Mouse (Mus musculus) kidney, adult 18-20 months (tissue): ENCODE measurements around the gene Tmem14a.
"Not testable (repeated sequence)": the region's sequence is repeated elsewhere in the genome, so short reads cannot be mapped to it uniquely, and the experiment has no call there.

Experiments used
- DNase-seq: peaks from one replicate; pipeline ENCODE4 v3.0.0; 2021

Gene Tmem14a

GRCm38 (mm10) chr1:21218489-21218919 is at the start of gene Tmem14a:
TSS of gene Tmem14a (plus strand) at chr1:21218575.
- DNase-seq: peak; percentile 90

DNA sequence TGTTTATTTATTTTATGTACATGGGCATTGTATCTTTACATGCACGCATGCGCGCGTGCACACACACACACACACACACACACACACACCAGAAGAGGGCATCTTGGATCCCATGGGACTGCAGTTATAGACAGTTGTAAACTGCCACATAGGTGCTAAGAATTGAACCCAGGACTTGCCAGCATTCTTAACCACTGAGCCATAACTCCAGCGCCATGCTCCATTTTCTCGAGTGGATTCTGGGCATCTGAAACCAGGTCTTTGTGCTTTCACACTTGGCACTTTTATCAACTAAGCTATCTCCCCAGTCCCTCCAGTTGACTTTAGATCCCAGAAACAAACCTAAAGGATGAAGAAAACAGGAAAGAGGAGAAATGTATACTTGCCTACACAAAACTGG is 33.2 kb upstream of the Tmem14a start:
- DNase-seq: no peak

DNA sequence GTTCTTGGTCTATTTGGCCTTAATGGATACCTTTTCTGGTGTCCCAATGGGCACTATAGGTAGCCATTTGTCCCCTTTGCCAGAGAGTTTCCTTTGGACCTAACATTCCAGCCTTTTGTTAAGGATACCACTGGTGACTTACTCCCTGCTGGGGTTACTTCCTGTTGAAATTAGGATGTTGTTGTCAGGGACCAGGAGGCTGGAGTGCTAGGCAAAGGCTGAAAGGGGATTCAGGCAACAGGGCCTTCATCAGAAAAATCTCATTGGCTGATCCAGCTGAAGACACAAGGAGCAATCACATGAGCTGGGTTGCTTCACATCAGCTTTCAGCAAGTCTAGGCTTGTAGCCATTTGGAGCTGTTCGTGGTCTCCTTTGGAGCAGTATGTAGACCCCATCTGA is 12.1 kb upstream of the Tmem14a start:
- no peak for DNase-seq

DNA sequence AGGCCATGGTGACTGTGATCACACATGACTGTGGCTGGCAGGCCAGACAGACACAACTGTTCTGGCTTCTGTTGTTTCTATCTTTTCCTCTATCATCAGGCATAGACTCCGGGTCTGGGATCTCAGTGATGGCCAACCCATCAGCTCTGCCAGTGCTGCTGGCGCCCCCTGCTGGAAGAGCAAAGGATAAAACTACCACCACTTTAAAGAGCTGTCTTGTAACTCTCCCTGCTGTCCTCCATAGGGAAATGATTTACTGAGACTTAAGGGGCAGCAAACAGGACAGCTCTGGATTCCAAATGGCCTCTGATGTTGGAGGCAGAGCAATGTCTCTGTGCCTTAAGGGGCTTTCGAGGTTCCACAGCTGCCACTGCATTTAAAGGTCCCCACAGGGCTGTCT is 4.8 kb upstream of the Tmem14a start:
- not testable (repeated sequence) for DNase-seq

DNA sequence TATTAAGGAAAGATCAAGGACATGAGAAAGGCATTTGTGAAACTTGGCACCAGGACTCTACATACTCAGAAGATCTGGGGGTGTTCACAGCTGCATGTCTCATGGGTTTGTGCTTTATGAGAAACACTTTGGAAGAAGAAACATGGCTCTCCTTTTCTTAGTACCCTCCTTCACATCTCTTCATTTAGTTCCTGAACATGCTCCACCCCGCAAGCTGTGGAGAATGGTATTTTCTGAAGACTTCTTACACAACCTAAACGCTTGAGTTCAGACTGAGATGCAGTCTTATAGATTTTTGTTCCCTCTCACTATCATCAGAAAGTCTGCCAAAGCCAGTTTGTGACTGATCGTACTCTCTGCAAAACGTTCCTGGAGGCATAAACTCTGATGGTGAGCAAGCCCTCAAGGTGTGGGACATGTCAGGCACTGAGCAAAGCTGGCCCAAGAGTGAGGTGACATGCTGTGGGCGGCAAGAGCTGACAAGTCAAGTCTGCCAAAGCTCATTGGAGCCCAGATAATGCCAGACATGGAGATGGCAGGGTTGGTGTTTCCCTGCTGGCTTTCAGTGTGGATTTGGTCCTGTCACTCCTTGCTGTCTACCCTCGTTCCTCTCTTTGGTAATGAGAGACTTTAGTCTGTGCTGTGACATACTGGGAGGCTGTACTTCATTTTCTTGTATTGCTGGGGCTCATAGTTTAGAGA is 4.2 kb upstream of the Tmem14a start:
- not testable (repeated sequence) for DNase-seq

DNA sequence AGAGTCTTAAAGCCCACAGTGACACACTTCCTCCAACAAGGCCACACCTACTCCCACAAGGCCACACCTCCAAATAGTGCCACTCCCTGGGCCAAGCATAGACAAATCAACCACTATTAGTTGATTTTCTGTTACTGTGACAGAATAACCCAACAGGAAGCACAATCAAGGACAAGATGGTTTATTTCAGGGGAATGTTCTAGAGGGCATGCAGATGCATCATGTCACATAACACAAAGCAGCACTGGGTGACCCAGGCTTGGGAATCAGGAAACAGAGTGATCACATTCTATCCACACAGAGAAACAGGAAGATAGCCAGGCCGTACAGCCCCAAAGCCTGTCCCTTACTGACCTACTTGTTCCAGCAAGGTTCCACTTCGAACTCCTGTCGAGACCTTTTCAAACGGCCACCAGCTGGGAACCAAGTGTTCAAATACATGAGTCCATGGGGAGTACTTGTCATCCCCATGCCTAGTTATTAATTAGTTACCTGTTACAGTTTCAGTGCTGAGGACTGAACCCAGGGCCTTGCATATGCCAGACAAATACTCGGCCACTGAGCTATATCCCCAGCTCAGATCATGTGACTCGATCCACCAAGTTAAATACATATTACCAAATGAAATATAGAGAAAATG is 9.5 kb downstream of the Tmem14a start:
- no peak for DNase-seq

GRCm38 (mm10) chr1:21228740-21229722 is 10.7 kb downstream of the Tmem14a start:
- not testable (repeated sequence) for DNase-seq

- no peak for DNase-seq
Observed at GRCm38 (mm10) chr1:21230376-21230775, 12.0 kb downstream of the Tmem14a start.

DNA sequence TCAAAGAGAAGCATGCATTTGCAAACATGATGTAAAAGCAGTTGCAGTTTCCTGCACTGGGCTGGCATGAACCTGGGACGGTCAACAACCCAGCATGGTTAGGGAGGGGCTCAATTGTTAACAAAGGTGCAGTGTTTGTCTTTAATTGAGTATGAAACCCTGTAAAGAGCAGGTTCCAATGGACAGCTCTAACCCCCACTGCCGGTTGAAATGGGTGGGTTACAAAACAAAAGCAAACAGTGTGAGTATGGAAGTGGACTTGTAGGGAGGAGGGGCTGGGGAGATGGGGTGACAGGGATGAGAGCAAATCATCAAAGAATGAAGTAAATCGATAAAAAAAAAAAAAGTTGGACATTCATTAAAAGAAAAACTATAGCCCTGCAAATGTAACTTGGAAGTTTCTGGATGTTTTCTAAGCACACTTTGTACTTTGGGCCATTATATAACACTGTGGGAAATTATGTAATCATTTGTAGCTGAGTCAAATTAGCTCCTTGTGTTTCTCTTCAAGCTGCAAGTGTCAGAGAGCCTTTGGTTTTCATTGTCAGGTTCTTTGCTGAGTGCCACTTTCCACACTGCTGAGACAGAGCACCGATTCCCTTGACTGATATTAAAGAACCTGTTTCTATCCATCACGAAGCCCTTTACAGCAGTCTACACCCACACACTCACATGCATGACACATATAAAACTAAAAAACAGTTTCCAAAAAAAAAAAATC is 13.5 kb downstream of the Tmem14a start:
- no peak for DNase-seq

DNA sequence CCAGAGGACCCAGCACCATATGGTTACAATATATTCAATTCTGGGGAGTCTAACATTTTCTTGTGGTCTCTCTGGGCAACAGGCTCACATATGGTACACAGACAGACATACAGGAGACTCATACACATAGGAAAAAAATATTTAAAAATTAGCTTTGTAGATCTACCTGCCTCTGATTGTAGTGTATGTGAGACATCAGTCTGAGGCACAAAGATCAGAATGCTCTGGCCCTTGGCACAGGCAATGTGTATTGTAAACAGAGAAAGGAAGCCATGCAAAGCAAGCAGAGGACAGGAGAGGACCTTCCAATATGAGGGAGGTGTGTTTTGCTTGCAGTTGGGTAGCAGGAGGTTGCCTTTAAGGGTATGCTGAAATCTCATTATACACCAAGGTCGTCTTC is 14.1 kb downstream of the Tmem14a start:
- DNase-seq: no peak

DNA sequence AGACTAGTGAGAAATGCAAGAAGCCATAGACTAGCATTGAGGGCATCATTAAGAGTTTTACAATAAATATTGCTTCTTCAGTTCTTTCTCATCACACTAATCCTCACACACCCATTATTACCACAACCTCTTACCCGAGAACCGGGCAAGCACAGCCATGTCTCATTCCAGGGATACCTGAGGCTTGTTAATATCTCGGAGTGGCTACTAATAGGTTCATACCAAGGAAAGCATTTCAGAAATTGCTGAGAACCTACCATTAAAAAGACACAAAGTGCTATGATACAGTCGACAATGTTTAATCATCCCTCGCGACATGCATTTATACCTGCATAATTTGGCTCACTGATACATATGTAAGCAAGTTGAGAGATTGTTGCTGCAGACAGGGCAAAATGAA is 17.0 kb downstream of the Tmem14a start:
- no peak for DNase-seq

- DNase-seq: peak; percentile 40
Observed at GRCm38 (mm10) chr1:21239911-21240898, 21.8 kb downstream of the Tmem14a start, which contains the start of gene Gsta3. TSS of gene Gsta3 (plus strand) at chr1:21240589.

GRCm38 (mm10) chr1:21241096-21241495 is 22.7 kb downstream of the Tmem14a start:
- DNase-seq: no peak

- no peak for DNase-seq
Observed at GRCm38 (mm10) chr1:21244290-21244960, 26.1 kb downstream of the Tmem14a start.

GRCm38 (mm10) chr1:21246136-21246535 is 27.8 kb downstream of the Tmem14a start:
- DNase-seq: no peak

DNA sequence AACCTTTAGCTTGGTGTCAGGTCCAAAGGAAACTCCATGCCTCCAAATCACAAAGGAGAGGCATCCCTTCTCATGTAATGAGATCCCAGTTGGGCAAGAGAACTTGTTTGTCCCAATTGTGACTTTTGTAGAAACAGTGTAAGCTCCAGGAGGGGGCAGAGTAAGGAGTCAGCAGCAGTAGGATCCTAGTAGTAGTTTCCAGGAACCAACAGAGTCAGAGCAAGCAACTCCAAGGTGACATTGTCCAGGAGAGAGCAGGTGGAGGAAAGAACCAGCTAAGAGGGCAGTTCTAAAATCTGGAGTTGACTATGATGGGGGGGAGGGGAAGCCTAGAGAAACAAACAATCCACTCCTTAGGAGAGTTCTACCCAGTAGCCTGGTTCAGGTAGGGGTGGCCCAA is 29.5 kb downstream of the Tmem14a start:
- DNase-seq: no peak

- DNase-seq: no peak
Observed at GRCm38 (mm10) chr1:21248560-21249390, 30.4 kb downstream of the Tmem14a start.

- no peak for DNase-seq
Observed at GRCm38 (mm10) chr1:21251661-21252060, 33.3 kb downstream of the Tmem14a start.

- no peak for DNase-seq
Observed at GRCm38 (mm10) chr1:21252566-21253302, 34.4 kb downstream of the Tmem14a start.
